Mouse (Mus musculus): Measurements from ENCODE around the gene Kat14.

DNA sequence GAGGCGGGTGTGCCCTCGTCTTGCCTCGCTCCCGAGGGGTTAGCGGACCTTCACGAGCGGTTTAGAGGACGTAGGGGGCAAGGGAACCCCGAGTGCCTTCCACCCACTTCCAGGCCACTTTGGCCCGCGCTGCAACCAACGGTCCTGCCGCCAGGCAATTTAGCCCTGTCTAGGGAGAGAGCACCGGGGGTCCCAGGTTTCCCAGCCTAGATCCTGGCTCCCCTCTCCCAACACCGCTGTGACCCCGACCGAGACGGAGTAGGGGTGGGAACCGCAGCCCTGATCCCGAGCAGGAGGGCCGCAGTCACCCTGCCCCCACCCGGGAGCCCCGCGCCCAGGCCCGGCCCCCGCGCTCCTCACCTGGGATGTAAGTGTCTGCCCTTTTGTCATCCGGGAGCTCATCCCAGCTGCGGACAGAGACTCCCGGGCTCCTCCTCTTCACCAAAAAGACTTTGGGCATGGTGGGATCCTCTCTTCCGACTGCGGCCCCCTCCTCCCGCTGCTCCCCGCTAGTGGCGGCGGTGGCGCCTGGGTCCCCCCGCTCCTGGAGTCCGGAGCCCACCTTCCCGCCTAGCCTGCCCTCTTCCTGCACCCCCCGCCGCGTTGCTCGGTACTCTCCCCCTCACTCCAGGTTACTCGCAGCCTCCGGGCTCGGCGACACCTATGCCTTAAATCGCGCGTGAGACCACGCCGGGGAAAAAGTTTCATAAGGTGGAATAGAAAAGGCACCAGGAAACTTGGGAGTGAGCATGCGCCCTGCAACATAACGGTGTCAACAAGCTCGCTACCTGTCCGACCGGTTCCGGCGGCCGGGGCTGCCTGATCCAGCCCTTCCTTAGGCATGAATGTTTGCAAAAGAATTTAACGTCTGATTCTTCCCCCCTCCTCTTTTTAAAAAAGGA, 37.1 kb upstream of the Kat14 start, which contains the start of gene Ovol2:
- TF ChIP-seq CTCF (IDR thresholded peaks at IDR 0.05; ENCODE audit: low read depth) (no peak), EP300 (IDR thresholded peaks at IDR 0.05; ENCODE audit: low read depth) (no peak)

Measured in liver, embryonic 14.5 days (tissue).